In the genomic region with DNA sequence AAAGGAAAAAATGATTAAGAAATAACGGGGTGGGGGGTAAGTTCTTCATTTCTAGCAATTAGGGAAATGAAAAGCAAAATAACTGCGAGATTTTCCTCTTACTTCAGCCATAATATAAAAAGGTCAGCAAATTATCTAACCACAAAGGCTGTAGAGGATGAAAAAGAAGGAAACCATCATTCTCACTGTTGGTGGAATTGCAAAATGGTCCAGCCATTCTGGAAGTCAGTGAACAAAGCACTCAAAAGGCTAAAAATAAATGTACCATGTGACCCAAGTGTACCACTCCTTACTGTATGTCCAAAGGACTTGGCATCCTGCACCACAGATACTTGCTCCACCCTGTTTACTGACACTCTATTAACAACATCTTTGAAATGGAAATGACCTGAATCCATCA, we compare ENCODE assay signal across 20 mouse cellular contexts.
"Had no signal": no experiment of that assay in that cellular context is flagged by ENCODE, and none has a peak within 500 bp of the region (broad histone marks: within the 10 kb centered on the region; RNA-seq: fewer than 3 reads in every experiment).

No protein-coding gene starts in this region.

- ATAC-seq: midbrain, embryonic 16.5 days had no signal

- H3K36me3 ChIP-seq: liver, embryonic 15.5 days; midbrain, embryonic 10.5 days; midbrain, embryonic 12.5 days; neural tube, embryonic 13.5 days; neural tube, embryonic 15.5 days had no signal

- H3K4me3 ChIP-seq: liver, embryonic 15.5 days; midbrain, embryonic 10.5 days; midbrain, embryonic 12.5 days; myocyte; neural tube, embryonic 13.5 days; neural tube, embryonic 15.5 days had no signal

- DNase-seq: lung, adult 18-20 months; lung, embryonic 14.5 days; lung, postnatal 10 days; lung, postnatal 4 days; midbrain, embryonic 14.5 days; retina, postnatal 1 day; right cerebral cortex, adult 18-20 months; right cerebral cortex, postnatal 25 days; right cerebral cortex, postnatal 4 days; spleen, adult 18-20 months; thymus, adult 18-20 months; thymus, postnatal 14 days; thymus, postnatal 4 days had no signal

- H3K4me1 ChIP-seq: liver, embryonic 15.5 days; midbrain, embryonic 10.5 days; midbrain, embryonic 12.5 days; neural tube, embryonic 13.5 days; neural tube, embryonic 15.5 days had no signal

- H3K9ac ChIP-seq: liver, embryonic 15.5 days; lung, embryonic 14.5 days; midbrain, embryonic 12.5 days; neural tube, embryonic 13.5 days; neural tube, embryonic 15.5 days had no signal

- H3K27me3 ChIP-seq: liver, embryonic 15.5 days; midbrain, embryonic 12.5 days; neural tube, embryonic 13.5 days; neural tube, embryonic 15.5 days had no signal

- H3K4me2 ChIP-seq: liver, embryonic 15.5 days; lung, embryonic 14.5 days; midbrain, embryonic 12.5 days; neural tube, embryonic 13.5 days; neural tube, embryonic 15.5 days had no signal

- H3K27ac ChIP-seq: liver, embryonic 15.5 days; midbrain, embryonic 10.5 days; midbrain, embryonic 12.5 days; neural tube, embryonic 13.5 days; neural tube, embryonic 15.5 days had no signal

- H3K9me3 ChIP-seq: liver, embryonic 15.5 days; midbrain, embryonic 10.5 days; midbrain, embryonic 12.5 days; neural tube, embryonic 13.5 days; neural tube, embryonic 15.5 days had no signal
